Mouse (Mus musculus): ENCODE measurements around the gene Igsf6. TPM values are rescaled to one million over a fixed set of nuclear protein-coding genes. Genes with fewer than 3 reads are reported as not detected.
"Not testable (repeated sequence)": the region's sequence is repeated elsewhere in the genome, so short reads cannot be mapped to it uniquely, and the experiment has no call there.

Gene Igsf6
- polyA plus RNA-seq, 1 experiment = 2.7 TPM

GRCm38 (mm10) chr7:121035161-121035721 lies 39.1 kb downstream of the Igsf6 start:
- H3K4me3 ChIP-seq (ENCODE audit: insufficient read depth, low read depth, low read length) = peak overlapping the region; percentile 95
- H3K4me1 ChIP-seq (ENCODE audit: control insufficient read depth, insufficient read depth, insufficient read length, low read length) = no peaks in the 10 kb centered on the region
- peak overlapping the region; percentile 87 for H3K27ac ChIP-seq (replicated peaks; ENCODE audit: low read depth, low read length)

DNA sequence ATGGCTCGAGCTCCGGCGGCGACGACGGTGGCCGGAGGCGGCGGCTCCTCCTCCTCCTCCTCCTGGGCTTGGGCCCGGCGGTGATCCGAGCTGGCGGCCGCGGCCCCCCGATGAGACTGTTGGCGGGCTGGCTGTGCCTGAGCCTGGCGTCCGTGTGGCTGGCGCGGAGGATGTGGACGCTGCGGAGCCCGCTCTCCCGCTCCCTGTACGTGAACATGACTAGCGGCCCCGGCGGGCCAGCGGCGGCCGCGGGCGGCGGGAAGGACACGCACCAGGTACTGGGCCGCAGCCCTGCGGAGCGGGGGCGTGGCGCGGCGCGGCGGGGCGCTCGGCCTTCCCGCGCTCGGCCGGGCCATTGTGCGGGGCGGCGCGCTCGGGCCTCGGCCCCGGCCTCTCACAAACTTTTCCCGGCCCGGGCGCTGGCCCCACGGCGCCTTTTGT lies 39.7 kb downstream of the Igsf6 start:
- H3K4me1 ChIP-seq (ENCODE audit: control insufficient read depth, insufficient read depth, insufficient read length, low read length) = no peaks in the 10 kb centered on the region
- peak overlapping the region; percentile 95 for H3K4me3 ChIP-seq (ENCODE audit: insufficient read depth, low read depth, low read length)
- H3K27ac ChIP-seq (replicated peaks; ENCODE audit: low read depth, low read length) = peak overlapping the region; percentile 87

DNA sequence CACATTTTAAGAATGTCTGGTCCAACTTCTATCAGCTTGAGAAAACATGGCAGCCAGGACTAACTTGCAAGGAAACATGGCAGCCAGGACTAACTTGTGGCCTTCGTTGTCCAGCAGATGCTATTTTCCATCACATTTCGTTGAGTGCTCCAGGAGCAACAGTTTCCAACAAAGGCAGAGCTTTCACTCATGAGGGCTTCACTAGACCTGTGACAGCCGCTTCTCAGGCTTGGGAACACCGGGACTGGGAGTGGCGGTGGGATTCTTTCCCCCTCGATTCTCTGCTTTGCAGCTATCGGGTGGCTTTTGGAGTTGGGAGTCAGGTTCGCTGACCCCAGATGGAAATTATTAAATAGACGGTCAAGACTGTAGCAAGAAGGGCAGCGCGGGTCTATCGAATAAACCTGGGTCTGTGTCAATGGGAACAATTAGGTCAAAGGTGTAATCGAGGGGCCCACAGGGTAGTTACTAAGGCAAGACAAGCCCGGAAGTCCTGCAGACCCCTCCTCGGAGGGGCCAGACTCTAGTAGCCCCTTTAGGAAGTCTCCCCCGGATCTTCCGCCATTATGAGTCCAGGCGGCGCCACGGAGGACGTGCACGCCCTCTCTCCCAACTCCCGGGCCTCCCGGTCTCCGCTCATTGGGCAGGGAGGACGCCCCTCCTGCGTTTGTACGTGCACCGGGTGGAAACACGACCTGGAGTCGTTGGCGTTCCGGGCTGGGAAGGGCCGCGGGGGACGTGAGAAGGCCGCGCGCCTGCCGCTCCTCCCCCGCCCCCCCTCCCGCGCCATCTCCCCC lies 40.3 kb downstream of the Igsf6 start, which contains the start of gene Mettl9:
Gene Mettl9 (plus strand): TSS at position 590 of the 797 bp plus-strand sequence.
- peak within 1 kb of the TSS; percentile 89 for H3K27ac ChIP-seq (replicated peaks; ENCODE audit: low read depth, low read length)
- H3K4me3 ChIP-seq (ENCODE audit: insufficient read depth, low read depth, low read length) = peak within 1 kb of the TSS; percentile 95
- H3K4me1 ChIP-seq (ENCODE audit: control insufficient read depth, insufficient read depth, insufficient read length, low read length) = no peaks in the 10 kb centered on the region

- H3K4me1 ChIP-seq (ENCODE audit: control insufficient read depth, insufficient read depth, insufficient read length, low read length) = not testable (repeated sequence)
These were observed 44.4 kb downstream of the Igsf6 start for GRCm38 (mm10) chr7:121029947-121030346.

DNA sequence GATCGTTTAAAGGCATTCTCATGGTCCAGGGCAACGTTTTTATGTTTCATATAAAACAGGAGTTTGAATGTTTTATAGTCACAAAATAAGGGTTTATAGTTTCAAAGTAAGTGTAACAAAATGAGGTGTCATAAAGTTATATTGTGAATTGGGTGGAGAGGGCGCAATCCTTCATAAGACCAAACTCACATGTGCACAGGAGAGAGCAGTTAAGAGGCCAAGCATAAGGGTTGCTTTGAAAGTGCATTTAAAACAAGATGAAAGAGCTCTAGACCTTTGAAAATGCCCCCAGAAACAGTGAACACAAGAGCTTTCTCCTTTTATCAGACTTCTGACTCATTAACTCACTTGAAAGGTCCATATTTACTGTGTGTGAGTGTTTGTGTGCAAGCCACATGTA lies 48.1 kb downstream of the Igsf6 start:
- Histone ChIP-seq H3K4me1 (ENCODE audit: control insufficient read depth, insufficient read depth, insufficient read length, low read length) (no peaks in the 10 kb centered on the region), H3K27ac (replicated peaks; ENCODE audit: low read depth, low read length) (no peak overlapping the region), H3K4me3 (ENCODE audit: insufficient read depth, low read depth, low read length) (no peak overlapping the region)

More at GRCm38 (mm10) chr7:121029947-121030346, 44.4 kb downstream of the Igsf6 start:
- H3K4me3 ChIP-seq (ENCODE audit: insufficient read depth, low read depth, low read length); H3K27ac ChIP-seq (replicated peaks; ENCODE audit: low read depth, low read length): not testable (repeated sequence)

DNA sequence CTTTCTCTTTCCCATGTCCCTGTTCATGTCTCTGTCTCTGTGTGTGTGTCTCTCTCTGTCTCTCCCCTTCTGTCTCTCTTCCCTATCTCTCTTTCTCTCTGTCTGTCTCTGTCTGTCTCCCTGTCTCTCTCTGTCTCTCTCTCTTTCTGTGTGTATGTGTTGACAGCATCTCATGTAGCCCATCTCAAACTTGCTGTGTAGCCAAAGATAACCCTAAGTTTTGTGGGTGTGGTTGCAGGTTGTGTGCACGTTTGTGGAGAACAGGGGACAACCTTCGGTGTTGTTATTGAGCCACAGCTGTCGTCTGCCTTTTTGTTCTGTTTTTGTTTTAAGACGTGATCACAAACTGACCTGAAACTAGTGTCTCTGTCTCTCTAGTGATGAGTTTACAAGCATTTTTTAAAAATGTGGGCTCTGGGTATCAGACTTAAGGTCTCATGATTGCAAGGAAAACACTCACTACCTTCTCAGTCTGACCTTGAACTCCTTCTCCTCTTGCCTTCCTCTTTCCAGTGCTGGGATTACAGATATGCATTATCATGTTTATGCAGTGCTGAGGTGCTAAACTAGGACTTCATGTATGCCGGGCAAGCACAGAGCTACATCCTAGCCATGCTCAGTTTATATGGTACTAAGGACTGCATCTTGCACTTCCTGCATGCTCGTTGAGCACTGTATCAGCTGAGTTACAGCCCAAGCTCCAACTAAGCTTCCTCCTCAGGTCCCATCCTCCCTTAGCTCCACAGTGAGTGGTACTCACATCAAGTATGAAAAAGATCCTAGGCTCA lies 49.0 kb downstream of the Igsf6 start:
- no peak overlapping the region for H3K27ac ChIP-seq (replicated peaks; ENCODE audit: low read depth, low read length)
- H3K4me3 ChIP-seq (ENCODE audit: insufficient read depth, low read depth, low read length) = no peak overlapping the region
- no peaks in the 10 kb centered on the region for H3K4me1 ChIP-seq (ENCODE audit: control insufficient read depth, insufficient read depth, insufficient read length, low read length)

DNA sequence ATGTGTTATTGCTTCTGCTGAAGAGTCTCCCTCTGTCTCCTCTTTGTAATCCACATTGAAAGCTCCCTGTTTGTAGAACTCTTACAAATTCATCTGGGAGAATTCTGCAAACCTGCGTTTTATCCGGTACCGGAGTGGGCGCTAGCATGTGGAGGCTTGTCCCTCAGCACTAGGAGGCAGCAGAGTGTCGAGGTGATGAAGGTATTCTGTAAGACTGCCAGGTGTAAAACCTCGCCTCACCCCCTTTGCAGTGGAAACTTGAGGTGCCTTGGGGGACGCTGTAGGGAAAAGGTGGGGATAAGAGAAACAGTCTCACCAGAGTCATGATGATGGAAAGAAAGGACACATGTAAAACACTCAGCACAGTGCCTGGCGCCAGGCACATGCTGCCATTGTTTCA lies 54.1 kb downstream of the Igsf6 start:
- Histone ChIP-seq H3K4me3 (ENCODE audit: insufficient read depth, low read depth, low read length) (no peak overlapping the region), H3K4me1 (ENCODE audit: control insufficient read depth, insufficient read depth, insufficient read length, low read length) (no peaks in the 10 kb centered on the region), H3K27ac (replicated peaks; ENCODE audit: low read depth, low read length) (no peak overlapping the region)

GRCm38 (mm10) chr7:121018778-121019177 lies 55.6 kb downstream of the Igsf6 start:
- Histone ChIP-seq H3K27ac (replicated peaks; ENCODE audit: low read depth, low read length) (no peak overlapping the region), H3K4me1 (ENCODE audit: control insufficient read depth, insufficient read depth, insufficient read length, low read length) (no peaks in the 10 kb centered on the region), H3K4me3 (ENCODE audit: insufficient read depth, low read depth, low read length) (no peak overlapping the region)

DNA sequence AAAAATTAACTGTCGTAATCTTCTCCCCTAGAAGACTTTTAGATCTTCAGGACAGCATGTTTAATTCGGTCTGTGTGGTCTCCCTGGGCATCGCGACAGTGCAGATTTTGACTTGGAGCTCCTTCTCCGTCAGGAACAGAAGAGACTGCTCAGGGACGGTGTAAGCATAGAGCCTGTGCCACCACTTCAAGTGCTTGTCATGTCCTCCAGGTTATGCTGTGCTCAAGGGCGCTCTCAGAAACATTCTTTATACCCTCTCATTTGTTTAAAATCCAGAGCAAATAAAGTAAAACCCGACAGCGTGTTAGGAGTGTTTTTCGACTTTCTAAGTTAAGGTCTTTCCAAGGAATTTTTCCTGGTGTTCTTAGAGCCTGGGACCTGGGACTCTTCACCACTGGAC lies 59.9 kb downstream of the Igsf6 start:
- Histone ChIP-seq H3K4me1 (ENCODE audit: control insufficient read depth, insufficient read depth, insufficient read length, low read length) (no peaks in the 10 kb centered on the region), H3K4me3 (ENCODE audit: insufficient read depth, low read depth, low read length) (no peak overlapping the region), H3K27ac (replicated peaks; ENCODE audit: low read depth, low read length) (no peak overlapping the region)

Other genes with a start within 250 kb of the Igsf6 start
- gene Eef2k, start 231.7 kb downstream of the Igsf6 start, polyA plus RNA-seq (2012; ENCODE audit: insufficient read depth, insufficient read length, missing spikeins) = 3.5 and 5.0 TPM in 2 replicates
- 6.1 and 7.9 TPM in 2 replicates for gene Polr3e, start 156.8 kb downstream of the Igsf6 start, polyA plus RNA-seq (2012; ENCODE audit: insufficient read depth, insufficient read length, missing spikeins)
- 6.5 and 8.6 TPM in 2 replicates for gene Cdr2, start 92.3 kb downstream of the Igsf6 start, polyA plus RNA-seq (2012; ENCODE audit: insufficient read depth, insufficient read length, missing spikeins)
- gene Mfsd13b, start 92.1 kb downstream of the Igsf6 start, polyA plus RNA-seq (2012; ENCODE audit: insufficient read depth, insufficient read length, missing spikeins) = not detected in 2 replicates
- 60.4 and 82.4 TPM in 2 replicates for gene Mettl9, start 40.1 kb downstream of the Igsf6 start, polyA plus RNA-seq (2012; ENCODE audit: insufficient read depth, insufficient read length, missing spikeins)
- gene Otoa, start 7.1 kb upstream of the Igsf6 start, polyA plus RNA-seq (2012; ENCODE audit: insufficient read depth, insufficient read length, missing spikeins) = not detected in 2 replicates

Data from brown adipose tissue, adult 24 weeks (tissue).